Mouse (Mus musculus): ENCODE data around the gene Ier2. TPM values are rescaled to one million over a fixed set of nuclear protein-coding genes. Genes with fewer than 3 reads are reported as not detected.

Ier2 gene
- total RNA-seq (2021), result 10 to 100 TPM; 20.7 to 24.6 TPM
- long read RNA-seq, experiment 1, transcript Ier2-201 (1 exons, 1,522 nt), result major isoform, 42 of 42 reads
- long read RNA-seq, experiment 1, partial matches to known transcripts, result 0 of 42 reads
- long read RNA-seq, experiment 1, other reads (novel, unspliced or antisense), result 0 of 42 reads
- long read RNA-seq, experiment 2, transcript Ier2-201 (1 exons, 1,522 nt), result major isoform, 96 of 96 reads
- long read RNA-seq, experiment 2, partial matches to known transcripts, result 0 of 96 reads
- long read RNA-seq, experiment 2, other reads (novel, unspliced or antisense), result 0 of 96 reads

- peak; percentile 94 to 98 for DNase-seq (ENCODE audit: low spot score in 2 of 2)
Observed at GRCm38 (mm10) chr8:84662581-84663065, at the start of gene Ier2. Gene Ier2 (minus strand): TSS chr8:84662852.

GRCm38 (mm10) chr8:84711933-84712758, 49.5 kb upstream of the Ier2 start:
- DNase-seq (ENCODE audit: low spot score in 2 of 2), result no peak

GRCm38 (mm10) chr8:84711312-84711711, 48.7 kb upstream of the Ier2 start:
- DNase-seq (ENCODE audit: low spot score in 2 of 2), result no peak

DNA sequence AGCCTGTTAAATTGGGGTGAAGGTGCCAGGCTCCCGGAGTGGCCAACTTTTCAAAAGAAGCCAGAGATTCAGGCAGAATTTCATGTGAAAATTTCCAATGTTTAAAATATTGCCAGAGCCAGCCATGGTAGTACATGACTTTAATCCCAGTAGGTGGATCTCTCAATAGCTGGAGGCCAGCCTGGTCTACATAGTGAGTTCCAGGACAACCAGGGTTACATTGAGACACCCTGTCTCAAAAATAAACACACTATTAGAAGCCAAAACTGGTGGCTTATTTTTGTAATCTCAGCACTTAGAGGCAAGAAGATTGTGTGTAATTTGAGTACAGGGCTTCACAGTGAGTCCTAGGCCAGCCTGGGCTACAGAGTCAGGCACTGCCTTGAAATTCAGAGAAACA, 47.3 kb upstream of the Ier2 start:
- no peak for DNase-seq (ENCODE audit: low spot score in 2 of 2)

DNA sequence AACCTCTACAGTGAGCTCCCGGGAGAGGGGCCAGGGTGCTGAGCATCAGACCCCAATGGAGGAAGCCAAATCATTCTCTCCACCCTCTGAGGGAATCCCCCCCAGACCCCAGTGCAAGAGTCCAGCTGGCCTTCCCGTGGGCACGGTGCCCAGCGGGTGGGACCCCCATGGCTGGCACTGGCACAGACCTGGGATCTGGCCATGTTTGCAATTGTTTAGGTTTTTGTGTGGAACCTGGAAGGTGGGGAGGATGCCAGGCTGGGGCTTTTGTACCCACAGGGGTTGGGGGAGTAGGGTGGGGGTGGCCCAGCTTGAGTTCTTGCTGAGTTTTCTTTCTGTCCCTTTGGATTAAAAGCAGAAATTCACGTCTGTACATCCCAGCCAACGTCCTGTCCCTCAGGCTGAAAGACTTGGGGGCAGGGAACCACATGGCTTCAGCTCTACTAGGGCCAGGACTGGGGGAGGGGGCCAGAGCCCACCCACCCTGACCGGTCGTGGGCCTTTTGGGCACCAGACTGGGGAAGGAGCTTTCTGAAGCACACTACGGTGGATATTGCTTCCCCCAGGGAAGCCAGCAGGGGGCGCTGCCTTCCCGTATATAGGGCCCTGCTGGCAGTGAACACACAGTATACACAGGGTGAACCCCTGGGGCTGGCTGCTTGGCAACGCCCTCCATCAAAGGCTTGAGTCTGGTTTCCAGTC, 46.3 kb upstream of the Ier2 start:
- DNase-seq (ENCODE audit: low spot score in 2 of 2), result peak; percentile 74 to 86

- DNase-seq (ENCODE audit: low spot score in 2 of 2), result no peak
Observed at GRCm38 (mm10) chr8:84708071-84708541, 45.5 kb upstream of the Ier2 start.

DNA sequence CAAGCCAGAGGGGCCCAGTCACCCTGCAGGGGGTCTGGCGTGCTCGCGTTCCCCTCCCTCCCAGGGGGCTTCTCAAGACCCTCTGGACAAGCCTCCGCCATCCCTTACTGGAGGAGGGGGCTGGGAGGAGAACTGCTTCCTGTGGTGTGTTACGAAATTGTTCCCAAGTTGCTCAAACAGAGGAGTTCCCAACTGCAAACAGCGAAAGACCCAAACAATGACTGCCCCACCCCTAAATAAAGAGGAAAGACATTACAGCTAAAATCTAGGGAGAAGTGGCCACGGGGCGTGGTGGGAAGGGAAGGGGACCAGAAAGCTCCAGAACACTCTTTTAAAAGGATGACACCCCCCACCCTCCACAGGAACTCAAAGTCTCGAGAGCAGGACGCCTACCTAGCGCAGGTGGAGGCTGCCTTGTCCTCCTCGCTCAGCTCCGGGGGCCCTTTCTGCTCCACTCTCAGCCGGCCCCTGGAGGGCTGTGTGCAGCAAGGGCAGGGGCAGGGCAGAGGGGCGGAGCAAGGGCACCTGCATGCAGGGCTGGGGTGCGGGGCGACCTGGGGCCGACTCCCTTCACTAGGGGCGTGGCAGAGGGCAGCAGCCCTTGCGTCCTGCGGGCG, 44.7 kb upstream of the Ier2 start:
- DNase-seq (ENCODE audit: low spot score in 2 of 2), result no peak

DNA sequence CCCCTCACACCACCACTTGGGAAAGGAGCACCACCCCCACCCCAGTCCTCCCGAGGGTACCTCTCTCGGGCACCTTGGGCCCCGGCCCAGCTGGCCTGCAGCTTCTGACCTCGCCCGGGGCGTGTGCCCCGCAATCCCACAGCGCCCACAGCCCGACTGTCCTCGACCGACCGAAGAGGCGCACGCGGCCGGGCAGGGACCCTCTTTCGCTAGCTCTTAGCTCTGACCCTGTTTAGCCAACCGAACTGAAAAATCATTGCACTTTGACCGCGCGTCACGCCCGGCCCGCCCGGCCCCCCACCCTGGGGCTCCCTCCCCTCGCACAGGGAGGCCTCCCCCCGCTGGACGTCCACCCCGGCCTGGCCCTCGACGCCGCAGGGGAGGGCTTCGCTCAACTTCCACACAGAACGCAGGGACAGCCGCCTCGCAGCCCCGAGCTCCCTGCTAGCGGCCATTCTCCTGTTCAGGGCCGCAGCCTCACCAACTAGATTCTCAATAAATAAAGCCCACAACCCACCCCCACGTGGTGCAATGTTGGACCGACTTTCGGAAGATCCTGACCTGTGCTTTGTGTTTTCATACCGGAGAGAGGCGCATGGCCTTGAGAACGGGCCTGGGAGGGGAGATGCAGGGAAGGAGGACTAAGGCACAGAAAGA, 44.1 kb upstream of the Ier2 start:
- no peak for DNase-seq (ENCODE audit: low spot score in 2 of 2)

GRCm38 (mm10) chr8:84705960-84706359, 43.3 kb upstream of the Ier2 start:
- DNase-seq (ENCODE audit: low spot score in 2 of 2), result no peak

GRCm38 (mm10) chr8:84704867-84705831, 42.5 kb upstream of the Ier2 start:
- DNase-seq (ENCODE audit: low spot score in 2 of 2), result no peak

DNA sequence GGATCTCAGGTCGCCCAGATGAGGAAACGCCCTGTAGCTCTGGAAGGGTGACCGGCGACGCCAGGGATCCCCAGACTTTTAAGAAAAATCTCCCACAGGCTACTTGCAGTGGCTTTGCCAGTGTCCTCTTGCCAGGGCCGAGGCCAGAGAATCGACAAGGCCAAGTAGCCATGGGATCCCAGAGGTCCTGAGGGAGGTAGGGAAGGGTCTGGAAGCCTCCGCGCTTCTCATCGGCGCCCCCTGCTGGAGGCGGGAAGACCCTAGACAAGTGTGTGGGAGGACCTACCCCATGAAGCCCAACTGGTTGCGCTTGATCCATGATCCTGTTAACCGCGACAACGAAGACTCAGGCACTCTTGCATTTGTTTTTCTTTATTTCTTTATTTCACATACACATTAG, 41.7 kb upstream of the Ier2 start:
- DNase-seq (ENCODE audit: low spot score in 2 of 2), result peak; percentile 70 to 83

DNA sequence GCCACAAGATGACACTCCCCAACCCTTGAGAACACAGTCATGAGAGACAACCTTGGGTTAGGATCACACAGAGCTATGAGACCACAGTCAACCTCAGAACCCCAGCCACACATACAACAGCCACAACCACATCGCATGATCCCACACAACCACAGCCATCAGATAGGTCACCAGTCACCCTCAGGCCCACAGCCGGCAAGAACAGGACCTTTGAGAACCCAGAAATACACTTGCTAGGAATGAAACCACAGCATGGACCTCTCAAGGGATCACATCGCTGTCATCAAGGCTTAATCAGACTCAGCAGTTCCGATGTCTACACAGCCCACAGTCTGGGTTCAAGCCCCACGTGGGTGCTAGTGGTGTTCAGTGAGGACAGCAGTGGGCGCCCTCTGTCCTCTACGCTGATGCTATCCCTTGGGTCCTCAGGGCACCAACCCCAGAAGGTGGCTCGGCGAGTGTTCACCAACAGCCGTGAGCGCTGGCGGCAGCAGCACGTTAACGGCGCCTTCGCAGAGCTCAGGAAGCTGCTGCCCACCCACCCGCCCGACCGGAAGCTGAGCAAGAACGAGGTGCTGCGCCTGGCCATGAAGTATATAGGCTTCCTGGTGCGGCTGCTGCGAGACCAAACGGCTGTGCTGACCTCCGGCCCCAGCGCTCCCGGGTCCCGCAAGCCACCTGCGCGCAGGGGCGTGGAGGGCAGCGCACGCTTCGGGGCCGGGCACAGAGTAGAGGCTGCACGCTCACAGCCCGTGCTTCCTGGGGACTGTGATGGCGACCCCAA, 41.0 kb upstream of the Ier2 start:
- DNase-seq (ENCODE audit: low spot score in 2 of 2), result no peak

- DNase-seq (ENCODE audit: low spot score in 2 of 2), result no peak
Observed at GRCm38 (mm10) chr8:84702963-84703465, 40.4 kb upstream of the Ier2 start.

- DNase-seq (ENCODE audit: low spot score in 2 of 2), result no peak
Observed at GRCm38 (mm10) chr8:84702561-84702960, 39.9 kb upstream of the Ier2 start.

DNA sequence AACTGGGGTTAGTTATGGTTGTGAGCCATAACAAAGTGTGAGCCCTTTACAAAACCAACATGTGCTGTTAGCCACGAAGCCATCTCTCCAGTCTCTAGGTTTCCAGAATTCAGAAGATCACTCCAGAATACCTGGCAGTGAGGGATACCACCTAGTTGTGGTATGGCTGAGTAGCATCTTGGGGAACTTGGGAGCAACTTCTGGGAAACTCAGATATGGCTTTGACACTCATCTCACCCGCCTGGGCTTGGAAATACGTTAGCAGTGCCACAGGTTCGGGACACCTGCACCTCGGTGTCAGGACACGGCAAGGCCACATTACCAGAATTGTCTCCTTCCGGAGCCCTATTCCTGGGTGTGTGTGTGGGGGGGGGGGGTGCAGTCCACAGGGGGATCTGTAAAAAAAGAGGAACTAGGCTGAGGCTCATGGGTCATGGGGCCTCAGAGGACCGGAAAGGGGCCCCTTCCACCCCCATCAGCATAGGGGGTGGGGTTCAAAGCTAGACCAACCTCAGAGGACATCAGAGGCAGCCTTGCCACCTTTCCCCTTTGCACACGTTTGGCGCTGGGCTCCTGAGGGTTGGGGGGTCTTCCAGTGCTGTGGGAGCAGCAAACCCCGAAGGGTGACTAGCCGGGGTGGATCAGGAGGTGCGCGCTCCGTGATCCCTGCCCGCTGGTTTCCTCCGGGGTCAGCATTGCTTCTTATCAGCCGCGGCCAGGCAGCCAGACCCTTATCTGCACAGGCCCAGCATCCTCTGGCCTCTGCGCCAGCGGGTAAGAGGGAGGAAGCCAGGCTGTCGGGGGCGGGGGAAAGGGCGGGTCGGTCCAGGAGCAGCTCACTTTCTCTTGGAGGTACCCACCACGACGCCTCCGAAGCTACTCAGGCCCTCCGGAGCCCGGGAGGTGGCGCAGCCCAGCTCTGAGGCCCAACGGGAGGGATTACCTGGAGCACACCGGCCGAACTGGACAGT, 38.6 kb upstream of the Ier2 start, which contains the start of gene Lyl1:
TSS of gene Lyl1 (plus strand) at position 517 of the 971 bp plus-strand sequence.
- DNase-seq (ENCODE audit: low spot score in 2 of 2), result peak in 1 of 2 experiments; percentile 34

GRCm38 (mm10) chr8:84700526-84700925, 37.9 kb upstream of the Ier2 start:
- DNase-seq (ENCODE audit: low spot score in 2 of 2), result no peak

DNA sequence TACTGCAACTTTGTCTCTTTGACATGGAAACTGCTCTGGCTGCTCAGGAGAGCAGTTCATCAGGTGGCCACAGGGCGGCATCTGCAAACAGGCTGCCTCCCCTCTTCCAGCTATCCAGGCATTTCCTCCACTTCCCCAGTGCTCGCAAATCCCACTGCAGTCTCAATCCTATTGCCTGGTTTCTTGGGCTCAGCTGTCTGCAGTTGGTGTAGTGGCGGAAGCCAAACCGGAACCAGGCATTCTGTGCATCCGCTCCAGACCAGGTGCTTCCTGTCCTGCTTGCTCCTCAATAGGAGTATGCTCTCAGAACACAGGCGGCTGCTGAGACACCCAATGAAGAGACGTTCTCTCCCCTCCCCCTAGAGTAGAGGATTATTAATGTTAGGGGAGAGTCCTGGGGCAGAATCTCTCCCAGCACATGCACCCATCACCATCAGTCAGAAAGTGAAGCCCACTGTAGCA, 37.2 kb upstream of the Ier2 start:
- no peak for DNase-seq (ENCODE audit: low spot score in 2 of 2)
